Comparison of ENCODE assay signal across 21 mouse cellular contexts in the genomic region with DNA sequence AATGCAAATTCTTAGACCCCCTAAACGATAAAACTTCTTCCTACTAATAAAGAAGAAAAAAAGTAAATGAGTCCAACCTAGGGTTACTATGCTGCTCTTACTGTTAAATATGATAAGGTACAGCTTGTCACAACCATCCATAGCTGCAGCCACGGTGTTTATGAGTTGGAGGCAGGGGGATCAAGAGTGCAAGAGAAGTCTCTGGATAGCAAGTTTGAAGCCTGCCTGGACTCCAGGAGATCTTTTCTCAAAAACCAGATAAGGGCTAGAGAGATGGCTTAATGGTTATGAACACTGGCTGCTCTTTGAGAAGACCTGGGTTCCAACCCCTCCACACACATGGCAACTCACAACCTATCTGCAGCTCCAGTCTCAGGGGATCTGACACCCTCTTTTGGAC. TPM values are rescaled to one million over a fixed set of nuclear protein-coding genes. Genes with fewer than 3 reads are reported as not detected.
A peak's percentile ranks its signal among the peaks of the same experiment; 100 is the strongest.
DNase-seq lines count a peak whose midpoint lies in the region; ATAC-seq and TF ChIP-seq lines count a peak whose summit lies in the region.
"Had no signal": no experiment of that assay in that cellular context is flagged by ENCODE, and none has a peak within 500 bp of the region (broad histone marks: within the 10 kb centered on the region; RNA-seq: fewer than 3 reads in every experiment).

No protein-coding gene starts in this region.

- TF ChIP-seq RAD21 in CH12.LX (IDR thresholded peaks at IDR 0.05; ENCODE audit: low read depth, low read length) (no peak), MEL (IDR thresholded peaks at IDR 0.05; ENCODE audit: low read depth, low read length) (no peak)

- H3K79me2 ChIP-seq in CH12.LX (replicated peaks; ENCODE audit: control insufficient read depth, extremely low read depth, insufficient read depth, poor library complexity, severe bottlenecking) (peaks cover 18% of the 10 kb centered on the region), MEL (ENCODE audit: control insufficient read depth, insufficient read depth, low read length, poor library complexity) (peaks cover 17% of the 10 kb centered on the region)

- WGBS in kidney, embryonic 15.5 days: 97% methylated on average over 2 of the region's 2 CpGs
- WGBS in kidney, embryonic 16.5 days: 96% methylated on average over 2 of the region's 2 CpGs
- 96% methylated on average over 2 of the region's 2 CpGs for WGBS in limb, embryonic 13.5 days

- dilution Hi-C loops in CH12.LX (cut with MboI; ENCODE audit: extremely low pct_ligation_motif_present, extremely low pct_unique_long_range_greater_than_20kb, low sequenced_read_pairs): no loop called here

- peak overlapping the region; percentile 78; the same call in 1 of the 2 replicates for H3K4me2 ChIP-seq in kidney, embryonic 15.5 days
- H3K4me2 ChIP-seq in kidney, embryonic 16.5 days (replicated peaks; ENCODE audit: low read depth, low read length): no peak overlapping the region
- peak overlapping the region; percentile 55 for H3K4me2 ChIP-seq in CH12.LX (ENCODE audit: insufficient read depth, low read depth, poor library complexity, severe bottlenecking)
- H3K4me2 ChIP-seq in limb, embryonic 13.5 days (replicated peaks): peak overlapping the region; percentile 60; the same call in 1 of the 2 replicates

- in situ Hi-C loops in CH12.LX (cut with MboI; ENCODE audit: low pct_ligation_motif_present, low pct_unique_long_range_greater_than_20kb, low sequenced_read_pairs): no loop called here

- TF ChIP-seq POLR2A in CH12.LX (IDR thresholded peaks at IDR 0.05; ENCODE audit: low read depth, low read length) (no peak), MEL (IDR thresholded peaks at IDR 0.05; ENCODE audit: control insufficient read depth in 1 of 2, insufficient read depth in 1 of 2, low read depth in 1 of 2, low read length in 2 of 2, poor library complexity in 1 of 2) (no peak)

- H3K9ac ChIP-seq in kidney, embryonic 15.5 days: no peak overlapping the region
- H3K9ac ChIP-seq in kidney, embryonic 16.5 days (replicated peaks; ENCODE audit: low read length): no peak overlapping the region
- peak overlapping the region; percentile 33 for H3K9ac ChIP-seq in CH12.LX (ENCODE audit: insufficient read depth, low read depth)
- H3K9ac ChIP-seq in MEL (ENCODE audit: control insufficient read depth, low read depth, low read length, poor library complexity, severe bottlenecking): peak overlapping the region; percentile 63
- H3K9ac ChIP-seq in limb, embryonic 13.5 days: no peak overlapping the region
- H3K9ac ChIP-seq: forebrain, embryonic 12.5 days; hindbrain, embryonic 12.5 days; limb, embryonic 12.5 days; neural tube, embryonic 12.5 days had no signal

- ATAC-seq in kidney, embryonic 15.5 days (replicated peaks; ENCODE audit: low FRiP score): no peak
- ATAC-seq in kidney, embryonic 16.5 days (ENCODE audit: low FRiP score, low TSS enrichment): no peak
- no peak for ATAC-seq in limb, embryonic 13.5 days (ENCODE audit: low FRiP score, low read depth)
- ATAC-seq: activated CD4-positive, CD25-positive, alpha-beta regulatory T cell, adult 4 months; inflammation-experienced regulatory T-cells, adult 6 months had no signal

- no peaks in the 10 kb centered on the region for H3K9me3 ChIP-seq in kidney, embryonic 15.5 days (replicated peaks)
- H3K9me3 ChIP-seq in kidney, embryonic 16.5 days (ENCODE audit: low read length): no peaks in the 10 kb centered on the region
- H3K9me3 ChIP-seq in CH12.LX (replicated peaks; ENCODE audit: low read length) (no peaks in the 10 kb centered on the region), MEL (replicated peaks; ENCODE audit: insufficient read depth, low read length) (no peaks in the 10 kb centered on the region)
- H3K9me3 ChIP-seq in limb, embryonic 13.5 days: no peaks in the 10 kb centered on the region
- H3K9me3 ChIP-seq: forebrain, embryonic 12.5 days; hindbrain, embryonic 12.5 days; limb, embryonic 12.5 days; neural tube, embryonic 12.5 days had no signal

- H3K27me3 ChIP-seq in kidney, embryonic 15.5 days: no peaks in the 10 kb centered on the region
- no peaks in the 10 kb centered on the region for H3K27me3 ChIP-seq in kidney, embryonic 16.5 days (ENCODE audit: insufficient read depth, low read length)
- no peaks in the 10 kb centered on the region for H3K27me3 ChIP-seq in CH12.LX (replicated peaks)
- H3K27me3 ChIP-seq in MEL (ENCODE audit: control insufficient read depth in 1 of 2, insufficient read depth in 2 of 2, low read length in 2 of 2): no peaks in the 10 kb centered on the region
- no peaks in the 10 kb centered on the region for H3K27me3 ChIP-seq in limb, embryonic 13.5 days
- H3K27me3 ChIP-seq: forebrain, embryonic 12.5 days; hindbrain, embryonic 12.5 days; limb, embryonic 12.5 days; neural tube, embryonic 12.5 days had no signal

- peaks cover 18% of the 10 kb centered on the region for H3K4me1 ChIP-seq in kidney, embryonic 15.5 days
- H3K4me1 ChIP-seq in kidney, embryonic 16.5 days (ENCODE audit: insufficient read depth, low read length): peaks cover 12% of the 10 kb centered on the region
- H3K4me1 ChIP-seq in CH12.LX (ENCODE audit: control insufficient read depth in 1 of 2, insufficient read depth in 2 of 2) (peaks cover 0 to 18% of the 10 kb centered on the region in 2 experiments; a peak in 2 of 4 replicates), MEL (ENCODE audit: control insufficient read depth in 1 of 2, insufficient read depth in 2 of 2, low read length in 2 of 2) (no peaks in the 10 kb centered on the region; a peak in 1 of 4 replicates)
- H3K4me1 ChIP-seq in limb, embryonic 13.5 days: peaks cover 10% of the 10 kb centered on the region

- H3K36me3 ChIP-seq in kidney, embryonic 15.5 days: peaks cover 37% of the 10 kb centered on the region
- peaks cover 16% of the 10 kb centered on the region for H3K36me3 ChIP-seq in kidney, embryonic 16.5 days (ENCODE audit: insufficient read depth, low read length)
- peaks cover 21 to 48% of the 10 kb centered on the region in 2 experiments for H3K36me3 ChIP-seq in CH12.LX (replicated peaks in 1 of 2; ENCODE audit: control insufficient read depth in 1 of 2, insufficient read depth in 1 of 2, low read length in 1 of 2)
- peaks cover 4 to 6% of the 10 kb centered on the region in 2 experiments for H3K36me3 ChIP-seq in MEL (ENCODE audit: control insufficient read depth in 1 of 2, insufficient read depth in 2 of 2, low read length in 2 of 2)
- H3K36me3 ChIP-seq in limb, embryonic 13.5 days: peaks cover 32% of the 10 kb centered on the region

- TF ChIP-seq EP300 in CH12.LX (IDR thresholded peaks at IDR 0.05; ENCODE audit: low read length): no peak
- TF ChIP-seq EP300 in MEL (IDR thresholded peaks at IDR 0.05; ENCODE audit: low read depth in 1 of 2, low read length in 2 of 2): no peak

- no peak overlapping the region for H3K27ac ChIP-seq in kidney, embryonic 15.5 days
- no peak overlapping the region for H3K27ac ChIP-seq in kidney, embryonic 16.5 days (ENCODE audit: low read length)
- no peak overlapping the region for H3K27ac ChIP-seq in CH12.LX (ENCODE audit: insufficient read depth, low read depth)
- H3K27ac ChIP-seq in MEL (ENCODE audit: control insufficient read depth, low read depth, low read length): peak overlapping the region; percentile 93
- H3K27ac ChIP-seq in limb, embryonic 13.5 days: no peak overlapping the region
- H3K27ac ChIP-seq: hindbrain, embryonic 12.5 days; left cerebral cortex, adult 2 months; limb, embryonic 12.5 days; neural tube, embryonic 12.5 days had no signal

- TF ChIP-seq CTCF in CH12.LX (conservative IDR thresholded peaks at IDR 0.05 in 1 of 2, IDR thresholded peaks at IDR 0.05 in 1 of 2; ENCODE audit: low read depth in 2 of 2, low read length in 2 of 2) (no peak), MEL (IDR thresholded peaks at IDR 0.05 in 2 of 3, conservative IDR thresholded peaks at IDR 0.05 in 1 of 3; ENCODE audit: control insufficient read depth in 1 of 3, insufficient read depth in 1 of 3, low read depth in 2 of 3, low read length in 3 of 3, poor library complexity in 1 of 3, severe bottlenecking in 1 of 3) (no peak)

- no peak overlapping the region for H3K4me3 ChIP-seq in kidney, embryonic 15.5 days (replicated peaks)
- H3K4me3 ChIP-seq in kidney, embryonic 16.5 days (ENCODE audit: low read length): no peak overlapping the region
- H3K4me3 ChIP-seq in CH12.LX (replicated peaks in 1 of 3; ENCODE audit: low read depth in 2 of 3, low read length in 2 of 3, poor library complexity in 1 of 3) (peak overlapping the region in 2 of 3 experiments; percentile 75 to 85), MEL (ENCODE audit: control insufficient read depth in 1 of 2, insufficient read depth in 1 of 2, low read depth in 2 of 2, low read length in 2 of 2) (peak overlapping the region; percentile 77 to 78)
- H3K4me3 ChIP-seq in limb, embryonic 13.5 days: no peak overlapping the region
- H3K4me3 ChIP-seq: neural tube, embryonic 12.5 days had no signal

- DNase-seq in CH12.LX (ENCODE audit: extremely low read depth) (no peak), MEL (ENCODE audit: low read depth, low spot score) (peak; percentile 57)
- no peak for DNase-seq in embryo, embryonic 10.5 days (ENCODE audit: low spot score)
- no peak for DNase-seq in gastrocnemius, postnatal 4 days (ENCODE audit: low spot score in 2 of 2)
- DNase-seq: adrenal gland, postnatal 10 days; cerebellum, adult 18-20 months; cerebellum, postnatal 25 days; kidney, adult 8-10 months; kidney, postnatal 36 days; lung, postnatal 14 days; thymus, postnatal 14 days had no signal

RNA-seq across cellular contexts. Expression of a gene that starts 1.2 kb away (rescaled TPM):
- polyA plus RNA-seq in kidney, embryonic 15.5 days (2015; fragmentation: Nextera tagmentation; extraction: Ambion mirVana): 2.0 and 2.7 TPM in 2 replicates
- 1.6 and 2.1 TPM in 2 replicates for polyA plus RNA-seq in kidney, embryonic 16.5 days (2015; fragmentation: Nextera tagmentation; extraction: Ambion mirVana)
- 0.93 and 1.3 TPM in 2 replicates for total RNA-seq in CH12.LX (2012; rRNA removed)
- total RNA-seq in CH12.LX (2014; rRNA removed): 0.63 and 1.2 TPM in 2 replicates
- 0.77 and 0.94 TPM in 2 replicates for polyA plus RNA-seq in CH12.LX (2012; ENCODE audit: insufficient read length, low read depth)
- total RNA-seq in MEL (2012; rRNA removed): 1.2 and 1.5 TPM in 2 replicates
- 1 to 10 TPM in 1 of 2 experiments, not detected in 1; 1.9 TPM for polyA plus RNA-seq in MEL (2012; ENCODE audit: insufficient read depth in 1 of 2, insufficient read length in 2 of 2, low read depth in 1 of 2, low replicate concordance in 2 of 2, missing spikeins in 1 of 2)
- 2.3 and 2.4 TPM in 2 replicates for polyA plus RNA-seq in limb, embryonic 13.5 days (2015; fragmentation: Nextera tagmentation; extraction: Ambion mirVana)
- total RNA-seq in gastrocnemius, postnatal 4 days (2021): 1 to 10 TPM in 1 of 2 experiments, under 1 TPM in 1; 0.67 to 1.2 TPM

RNA-seq across cellular contexts. Expression of a gene that starts 1.3 kb away (rescaled TPM):
- polyA plus RNA-seq in kidney, embryonic 15.5 days (2015; fragmentation: Nextera tagmentation; extraction: Ambion mirVana): 53.7 and 64.1 TPM in 2 replicates
- 67.2 and 70.5 TPM in 2 replicates for polyA plus RNA-seq in kidney, embryonic 16.5 days (2015; fragmentation: Nextera tagmentation; extraction: Ambion mirVana)
- total RNA-seq in CH12.LX (2012; rRNA removed) (90.3 and 99.0 TPM in 2 replicates), CH12.LX (2014; rRNA removed) (74.3 and 75.1 TPM in 2 replicates), MEL (2012; rRNA removed) (114 and 122 TPM in 2 replicates)
- polyA plus RNA-seq in CH12.LX (2012; ENCODE audit: insufficient read length, low read depth) (100 and 102 TPM in 2 replicates), MEL (2012; ENCODE audit: insufficient read depth in 1 of 2, insufficient read length in 2 of 2, low read depth in 1 of 2, low replicate concordance in 2 of 2, missing spikeins in 1 of 2) (100 to 1,000 TPM in 1 of 2 experiments, 10 to 100 TPM in 1; 67.5 to 137 TPM)
- polyA plus RNA-seq in limb, embryonic 13.5 days (2015; fragmentation: Nextera tagmentation; extraction: Ambion mirVana): 66.9 and 70.0 TPM in 2 replicates
- total RNA-seq in gastrocnemius, postnatal 4 days (2021): 10 to 100 TPM; 65.2 to 65.8 TPM

RNA-seq across cellular contexts. Expression of a gene that starts 40.7 kb away (rescaled TPM):
- polyA plus RNA-seq in kidney, embryonic 15.5 days (2015; fragmentation: Nextera tagmentation; extraction: Ambion mirVana): 66.8 and 70.8 TPM in 2 replicates
- 74.2 and 81.7 TPM in 2 replicates for polyA plus RNA-seq in kidney, embryonic 16.5 days (2015; fragmentation: Nextera tagmentation; extraction: Ambion mirVana)
- total RNA-seq in CH12.LX (2012; rRNA removed) (72.1 and 79.0 TPM in 2 replicates), CH12.LX (2014; rRNA removed) (58.3 and 60.9 TPM in 2 replicates), MEL (2012; rRNA removed) (77.8 and 86.3 TPM in 2 replicates)
- polyA plus RNA-seq in CH12.LX (2012; ENCODE audit: insufficient read length, low read depth) (74.3 and 74.5 TPM in 2 replicates), MEL (2012; ENCODE audit: insufficient read depth in 1 of 2, insufficient read length in 2 of 2, low read depth in 1 of 2, low replicate concordance in 2 of 2, missing spikeins in 1 of 2) (10 to 100 TPM in 1 of 2 experiments, not detected in 1; 83.8 TPM)
- polyA plus RNA-seq in limb, embryonic 13.5 days (2015; fragmentation: Nextera tagmentation; extraction: Ambion mirVana): 65.6 and 67.2 TPM in 2 replicates
- total RNA-seq in gastrocnemius, postnatal 4 days (2021): 10 to 100 TPM; 51.0 to 55.2 TPM

RNA-seq across cellular contexts. Expression of a gene that starts 40.8 kb away (rescaled TPM):
- 29.0 and 29.3 TPM in 2 replicates for polyA plus RNA-seq in kidney, embryonic 15.5 days (2015; fragmentation: Nextera tagmentation; extraction: Ambion mirVana)
- 29.0 and 29.5 TPM in 2 replicates for polyA plus RNA-seq in kidney, embryonic 16.5 days (2015; fragmentation: Nextera tagmentation; extraction: Ambion mirVana)
- total RNA-seq in CH12.LX (2012; rRNA removed) (11.5 and 12.0 TPM in 2 replicates), CH12.LX (2014; rRNA removed) (12.3 and 15.8 TPM in 2 replicates), MEL (2012; rRNA removed) (8.3 and 10.3 TPM in 2 replicates)
- polyA plus RNA-seq in CH12.LX (2012; ENCODE audit: insufficient read length, low read depth) (11.4 and 11.9 TPM in 2 replicates), MEL (2012; ENCODE audit: insufficient read depth in 1 of 2, insufficient read length in 2 of 2, low read depth in 1 of 2, low replicate concordance in 2 of 2, missing spikeins in 1 of 2) (10 to 100 TPM in 1 of 2 experiments, not detected in 1; 16.6 TPM)
- 30.8 and 32.2 TPM in 2 replicates for polyA plus RNA-seq in limb, embryonic 13.5 days (2015; fragmentation: Nextera tagmentation; extraction: Ambion mirVana)
- 10 to 100 TPM; 47.9 to 48.5 TPM for total RNA-seq in gastrocnemius, postnatal 4 days (2021)

Comparison
In these comparisons a context has a peak if more than half of its experiments do, and no peak if none do; other contexts are left out.
1. H3K4me3 ChIP-seq: peak in CH12.LX (2 of 3) and MEL (2 of 2); none in kidney, embryonic 15.5 days (single experiment), kidney, embryonic 16.5 days (single experiment) and limb, embryonic 13.5 days (single experiment).
2. H3K9ac ChIP-seq: peak in CH12.LX (single experiment) and MEL (single experiment); none in kidney, embryonic 15.5 days (single experiment), kidney, embryonic 16.5 days (single experiment) and limb, embryonic 13.5 days (single experiment).